Mouse (Mus musculus): ENCODE results near the gene Wdr48. TPM values are rescaled to one million over a fixed set of nuclear protein-coding genes. Genes with fewer than 3 reads are reported as not detected.

The Wdr48 gene
- 53.0 and 75.3 TPM in 2 replicates for total RNA-seq (2014; rRNA removed)
- polyA plus RNA-seq (2015; fragmentation: Nextera tagmentation; extraction: Ambion mirVana): 48.8 and 49.5 TPM in 2 replicates

- peak; percentile 99 for DNase-seq (ENCODE audit: low spot score)
- Histone ChIP-seq H3K4me3 (ENCODE audit: low read depth, low read length) (peak within 1 kb of the TSS; percentile 97), H3K27ac (ENCODE audit: low read depth, low read length) (peak within 1 kb of the TSS; percentile 73), H3K9ac (replicated peaks; ENCODE audit: low read length, poor library complexity, severe bottlenecking) (peak within 1 kb of the TSS; percentile 84), H3K36me3 (ENCODE audit: insufficient read depth, low read length) (no peaks in the 10 kb centered on the region), H3K27me3 (ENCODE audit: insufficient read depth, low read length) (no peaks in the 10 kb centered on the region), H3K4me1 (ENCODE audit: insufficient read depth, low read length) (peaks cover 9% of the 10 kb centered on the region; the same call in 1 of the 2 replicates), H3K4me2 (ENCODE audit: low read depth, low read length, poor library complexity, severe bottlenecking) (peak within 1 kb of the TSS; percentile 86), H3K9me3 (ENCODE audit: low read length) (no peaks in the 10 kb centered on the region)
- WGBS: 4% methylated on average over 33 of the region's 34 CpGs
- no peak for TF ChIP-seq CTCF (IDR thresholded peaks at IDR 0.05)
- peak; percentile 98 for ATAC-seq (ENCODE audit: low FRiP score)
These were observed at the start of gene Wdr48 for GRCm38 (mm10) chr9:119894339-119895009. Gene Wdr48 (plus strand): TSS chr9:119894878.

- Histone ChIP-seq H3K4me1 (ENCODE audit: insufficient read depth, low read length) (peaks cover 5% of the 10 kb centered on the region; the same call in 1 of the 2 replicates), H3K9ac (replicated peaks; ENCODE audit: low read length, poor library complexity, severe bottlenecking) (no peak overlapping the region), H3K4me2 (ENCODE audit: low read depth, low read length, poor library complexity, severe bottlenecking) (no peak overlapping the region), H3K4me3 (ENCODE audit: low read depth, low read length) (no peak overlapping the region), H3K27me3 (ENCODE audit: insufficient read depth, low read length) (no peaks in the 10 kb centered on the region), H3K9me3 (ENCODE audit: low read length) (no peaks in the 10 kb centered on the region), H3K27ac (ENCODE audit: low read depth, low read length) (no peak overlapping the region), H3K36me3 (ENCODE audit: insufficient read depth, low read length) (no peaks in the 10 kb centered on the region)
- ATAC-seq (ENCODE audit: low FRiP score) (no peak), DNase-seq (ENCODE audit: low spot score) (no peak)
- 75% methylated on average over 6 of the region's 6 CpGs for WGBS
- no peak for TF ChIP-seq CTCF (IDR thresholded peaks at IDR 0.05)
These were observed 47.5 kb upstream of the Wdr48 start for GRCm38 (mm10) chr9:119847187-119847586.

GRCm38 (mm10) chr9:119848671-119849070 is 46.0 kb upstream of the Wdr48 start:
- no peak overlapping the region for H3K4me2 ChIP-seq (ENCODE audit: low read depth, low read length, poor library complexity, severe bottlenecking)
- H3K27ac ChIP-seq (ENCODE audit: low read depth, low read length): no peak overlapping the region
- WGBS: 24% methylated on average over 7 of the region's 7 CpGs
- H3K4me3 ChIP-seq (ENCODE audit: low read depth, low read length): no peak overlapping the region
- ATAC-seq (ENCODE audit: low FRiP score): no peak
- no peaks in the 10 kb centered on the region for H3K9me3 ChIP-seq (ENCODE audit: low read length)
- H3K9ac ChIP-seq (replicated peaks; ENCODE audit: low read length, poor library complexity, severe bottlenecking): no peak overlapping the region
- H3K4me1 ChIP-seq (ENCODE audit: insufficient read depth, low read length): peaks cover 8% of the 10 kb centered on the region; the same call in 1 of the 2 replicates
- no peaks in the 10 kb centered on the region for H3K36me3 ChIP-seq (ENCODE audit: insufficient read depth, low read length)
- no peaks in the 10 kb centered on the region for H3K27me3 ChIP-seq (ENCODE audit: insufficient read depth, low read length)
- DNase-seq (ENCODE audit: low spot score): no peak
- TF ChIP-seq CTCF (IDR thresholded peaks at IDR 0.05): no peak

DNA sequence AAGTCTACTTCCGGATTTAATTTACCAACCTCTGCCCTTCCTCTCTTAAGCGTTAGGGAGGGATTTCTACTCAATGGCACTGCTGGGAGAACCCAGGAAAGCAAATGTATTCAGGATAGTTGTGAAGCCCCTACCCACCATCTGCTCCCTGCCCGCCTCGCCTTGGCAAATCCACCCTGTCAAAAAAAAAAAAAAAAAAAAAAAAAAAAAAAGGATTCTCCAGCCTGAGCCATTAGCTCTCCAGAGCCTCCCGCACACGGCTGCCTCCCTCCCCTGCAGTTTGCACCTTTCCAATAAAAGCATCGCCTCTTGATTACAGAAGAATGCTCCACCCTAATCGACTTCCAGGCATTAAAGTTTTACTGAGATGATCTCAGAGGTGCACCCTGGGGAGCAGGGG is 45.5 kb upstream of the Wdr48 start:
- peaks cover 8% of the 10 kb centered on the region; the same call in 1 of the 2 replicates for H3K4me1 ChIP-seq (ENCODE audit: insufficient read depth, low read length)
- H3K4me3 ChIP-seq (ENCODE audit: low read depth, low read length): no peak overlapping the region
- ATAC-seq (ENCODE audit: low FRiP score) (no peak), DNase-seq (ENCODE audit: low spot score) (no peak)
- H3K27ac ChIP-seq (ENCODE audit: low read depth, low read length): no peak overlapping the region
- H3K9ac ChIP-seq (replicated peaks; ENCODE audit: low read length, poor library complexity, severe bottlenecking): no peak overlapping the region
- 13% methylated on average over 8 of the region's 8 CpGs for WGBS
- TF ChIP-seq CTCF (IDR thresholded peaks at IDR 0.05): no peak
- H3K4me2 ChIP-seq (ENCODE audit: low read depth, low read length, poor library complexity, severe bottlenecking): no peak overlapping the region
- H3K36me3 ChIP-seq (ENCODE audit: insufficient read depth, low read length): no peaks in the 10 kb centered on the region
- no peaks in the 10 kb centered on the region for H3K9me3 ChIP-seq (ENCODE audit: low read length)
- H3K27me3 ChIP-seq (ENCODE audit: insufficient read depth, low read length): no peaks in the 10 kb centered on the region

DNA sequence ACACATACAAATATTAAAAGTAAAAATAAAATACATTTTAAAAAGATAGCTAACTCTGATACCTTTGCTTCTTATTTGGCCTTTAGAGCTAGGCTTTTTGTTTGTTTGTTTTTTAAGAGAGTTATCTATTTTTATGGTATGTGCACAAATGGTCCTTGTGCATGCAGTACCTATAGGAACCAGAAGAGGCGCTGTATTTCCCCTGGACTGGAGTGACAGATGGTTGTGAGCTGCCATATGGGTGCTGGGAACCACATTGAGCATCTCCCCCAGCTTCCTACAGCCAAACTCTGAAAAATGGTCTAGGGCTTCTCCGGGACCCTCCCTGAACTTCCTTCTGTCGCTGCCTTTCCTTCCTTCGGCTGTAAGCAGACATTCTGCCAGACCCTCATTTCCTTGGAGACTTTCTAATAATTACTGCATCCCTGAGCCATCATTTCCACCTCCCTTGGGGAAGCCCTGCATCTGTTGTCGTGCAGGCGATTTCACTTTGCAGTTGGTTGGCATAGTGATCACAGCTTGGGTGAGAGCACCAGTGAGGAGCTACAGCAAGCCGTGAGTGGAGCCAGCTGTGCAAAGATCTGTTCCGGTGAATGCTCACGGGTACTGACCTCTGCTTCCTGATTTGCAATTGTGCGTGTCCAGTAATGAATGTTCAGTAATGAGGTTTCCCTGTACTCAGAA is 42.2 kb upstream of the Wdr48 start:
- no peaks in the 10 kb centered on the region for H3K27me3 ChIP-seq (ENCODE audit: insufficient read depth, low read length)
- no peak overlapping the region for H3K4me2 ChIP-seq (ENCODE audit: low read depth, low read length, poor library complexity, severe bottlenecking)
- no peak overlapping the region for H3K4me3 ChIP-seq (ENCODE audit: low read depth, low read length)
- DNase-seq (ENCODE audit: low spot score): peak; percentile 80
- H3K36me3 ChIP-seq (ENCODE audit: insufficient read depth, low read length): no peaks in the 10 kb centered on the region
- ATAC-seq (ENCODE audit: low FRiP score): peak; percentile 49
- peak overlapping the region; percentile 47 for H3K27ac ChIP-seq (ENCODE audit: low read depth, low read length)
- 54% methylated on average over 10 of the region's 10 CpGs for WGBS
- H3K9ac ChIP-seq (replicated peaks; ENCODE audit: low read length, poor library complexity, severe bottlenecking): no peak overlapping the region
- peaks cover 8% of the 10 kb centered on the region; the same call in 1 of the 2 replicates for H3K4me1 ChIP-seq (ENCODE audit: insufficient read depth, low read length)
- no peaks in the 10 kb centered on the region for H3K9me3 ChIP-seq (ENCODE audit: low read length)
- TF ChIP-seq CTCF (IDR thresholded peaks at IDR 0.05): peak; percentile 58
